Mouse (Mus musculus) heart, adult 18-20 months (tissue): ENCODE data around the gene Scn4b. TPM values are rescaled to one million over a fixed set of nuclear protein-coding genes. Genes with fewer than 3 reads are reported as not detected.

Experiments used
- DNase-seq, 2 experiments: peaks; one replicate each; pipeline ENCODE4 v3.0.0; 2021 to 2022; ENCODE audit warnings: mixed read lengths in 1 of 2
- long read RNA-seq, 2 experiments: library from polyadenylated mRNA; stranded (forward); transcript quantifications; one replicate each; pipeline ENCODE4 v2.0.0; 2021
- total RNA-seq, 2 experiments: library from RNA; stranded (reverse); gene quantifications; 2 replicates each; pipeline ENCODE4 v1.2.3; 2021

The Scn4b gene
- 10 to 100 TPM; 29.9 to 30.4 TPM for total RNA-seq
- long read RNA-seq, experiment 1, full-length matches to known transcripts: 2 of 8 reads
- long read RNA-seq, experiment 1, partial matches to known transcripts: 0 of 8 reads
- long read RNA-seq, experiment 1, other reads (novel, unspliced or antisense): 6 of 8 reads
- long read RNA-seq, experiment 2, partial matches to known transcripts: 0 of 3 reads
- long read RNA-seq, experiment 2, other reads (novel, unspliced or antisense): 3 of 3 reads

DNA sequence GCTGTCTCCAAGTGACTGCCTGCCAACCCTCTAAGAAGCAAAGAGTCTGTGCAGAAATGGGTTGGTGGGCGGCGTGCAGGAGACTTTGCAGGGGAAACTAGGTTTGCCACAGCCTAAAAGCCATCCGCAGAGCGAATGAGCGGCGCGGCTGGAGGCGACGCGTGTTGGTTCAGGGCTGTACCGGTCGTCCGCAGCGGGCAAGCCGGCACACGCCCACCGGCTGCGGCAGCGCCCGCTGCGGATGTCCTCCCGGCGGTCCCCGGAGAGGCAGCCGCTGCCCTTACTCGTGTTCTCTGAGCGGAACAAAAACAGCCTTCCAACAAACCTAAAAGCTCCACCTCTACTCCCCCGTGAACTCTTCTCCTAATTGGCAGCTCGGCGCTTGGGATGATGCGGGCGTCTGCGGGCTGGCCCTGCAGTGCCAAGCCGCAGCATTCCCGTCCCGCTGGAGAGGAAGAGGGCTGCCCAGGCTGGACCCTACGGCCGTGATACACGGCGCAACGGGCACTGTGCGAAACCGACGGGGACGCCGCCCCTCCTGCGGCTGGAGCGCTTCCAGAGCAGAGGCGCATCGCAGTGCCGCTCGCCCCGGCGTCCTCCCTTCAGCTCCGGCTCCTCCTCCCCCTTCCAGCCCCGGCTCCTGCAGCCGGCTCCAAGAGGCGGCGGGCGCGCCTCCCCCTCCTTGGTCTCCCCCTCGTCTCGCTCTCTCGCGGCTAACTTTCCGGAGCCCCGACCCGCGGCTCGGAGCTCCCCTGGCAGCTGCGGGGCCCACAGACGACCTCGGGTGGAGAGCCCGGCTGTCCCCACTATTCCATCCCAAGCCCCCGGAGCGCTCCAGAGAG is at the start of gene Scn4b:
Gene Scn4b (plus strand): TSS at position 205 of the 842 bp plus-strand sequence.
- peak; percentile 50 to 55 for DNase-seq

DNA sequence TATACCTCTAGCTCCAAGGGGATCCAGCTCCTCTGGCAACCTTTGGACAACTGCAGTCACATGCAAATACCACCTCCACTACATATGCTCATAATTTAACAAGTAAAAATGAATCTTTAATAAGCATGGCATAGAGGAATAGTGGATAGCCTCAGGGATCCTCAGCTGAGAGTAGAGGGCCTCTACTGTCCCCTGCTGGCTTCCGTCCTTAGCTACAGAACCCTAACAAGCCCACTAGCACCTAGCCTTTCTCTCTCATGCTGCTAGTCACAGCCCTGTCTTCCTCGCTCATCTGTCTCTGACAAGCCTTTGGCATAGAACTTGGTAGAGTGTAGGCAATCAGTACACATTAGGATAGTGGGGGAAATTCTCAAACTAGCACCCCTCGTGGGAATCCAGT is 47.4 kb upstream of the Scn4b start:
- DNase-seq: no peak

DNA sequence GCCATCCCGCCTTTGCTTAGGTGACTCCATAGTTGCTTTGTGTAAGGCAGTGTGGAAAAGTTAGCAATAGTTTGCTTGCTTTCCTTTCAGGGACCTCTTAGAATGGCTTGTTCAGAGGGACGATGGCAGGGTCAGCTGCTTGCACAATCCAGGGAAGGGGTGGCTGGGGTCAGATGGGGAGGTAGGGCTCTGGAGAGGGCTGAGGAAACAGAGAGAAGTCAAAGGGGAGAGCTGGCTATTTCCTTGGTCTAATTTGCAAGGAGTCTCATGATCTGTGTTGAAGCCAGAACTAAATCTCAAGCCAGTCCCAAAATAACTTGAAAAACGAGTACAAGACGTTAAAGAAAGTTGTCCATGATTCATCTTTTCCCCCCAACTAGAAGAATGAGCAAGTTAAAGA is 45.6 kb upstream of the Scn4b start:
- DNase-seq: peak in 1 of 2 experiments; percentile 35

DNA sequence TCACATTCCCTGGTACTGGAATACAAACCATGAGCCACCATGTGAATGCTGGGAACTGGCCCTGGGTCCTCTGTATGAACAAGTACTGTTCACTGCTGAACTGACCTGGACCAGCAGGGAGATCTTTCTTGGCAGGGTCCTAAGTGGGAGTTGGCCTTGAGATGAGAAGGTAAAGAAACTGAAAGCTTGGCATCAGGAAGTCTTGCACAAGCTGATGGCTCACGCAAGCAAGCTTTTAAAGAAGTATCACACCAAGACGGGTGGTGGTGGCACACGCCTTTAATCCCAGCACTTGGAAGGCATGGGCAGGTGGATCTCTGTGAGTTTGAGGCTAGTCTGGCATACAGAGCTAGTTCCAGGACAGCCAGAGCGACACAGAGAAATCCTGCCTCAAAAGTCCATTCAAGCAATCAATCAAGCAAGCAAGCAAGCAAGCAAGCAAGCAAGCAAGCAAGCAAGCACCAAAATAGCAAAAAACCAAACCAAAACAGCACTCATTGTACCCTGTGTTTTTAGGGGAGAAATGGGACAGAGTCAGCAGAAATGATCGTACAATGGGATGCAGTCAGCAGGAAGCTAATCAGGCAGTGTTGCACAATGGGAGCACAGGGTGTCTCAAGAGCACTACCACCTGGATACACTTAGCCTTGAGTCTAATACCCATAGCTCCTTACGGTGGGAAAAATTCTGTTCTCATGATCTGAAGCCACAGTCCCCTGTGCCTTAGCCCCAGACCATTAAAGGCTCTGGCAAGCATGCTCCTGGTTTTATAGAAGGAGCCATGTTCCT is 42.9 kb upstream of the Scn4b start:
- peak in 1 of 2 experiments; percentile 60 for DNase-seq

GRCm38 (mm10) chr9:45097877-45098276 is 40.3 kb upstream of the Scn4b start:
- DNase-seq: no peak

DNA sequence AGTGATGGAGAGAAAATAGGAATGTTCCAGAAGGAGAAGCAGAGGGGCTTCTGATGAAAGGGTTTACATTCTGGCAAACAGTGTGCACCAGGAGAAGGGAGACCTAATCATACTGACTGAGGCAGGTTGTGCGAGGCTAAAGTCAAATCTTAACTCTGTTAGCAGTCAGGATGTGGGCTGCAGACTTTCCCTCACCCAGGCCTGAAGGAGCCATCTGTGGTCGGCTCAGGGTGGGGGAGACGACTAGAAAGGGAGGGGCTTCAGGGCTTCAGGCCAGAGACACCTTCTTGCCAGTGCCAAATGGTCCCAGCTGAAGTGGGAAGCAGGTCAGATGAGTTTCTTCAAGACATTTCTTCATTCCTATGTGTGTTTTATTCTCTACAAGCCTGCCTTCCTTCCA is 39.8 kb upstream of the Scn4b start:
- no peak for DNase-seq

DNA sequence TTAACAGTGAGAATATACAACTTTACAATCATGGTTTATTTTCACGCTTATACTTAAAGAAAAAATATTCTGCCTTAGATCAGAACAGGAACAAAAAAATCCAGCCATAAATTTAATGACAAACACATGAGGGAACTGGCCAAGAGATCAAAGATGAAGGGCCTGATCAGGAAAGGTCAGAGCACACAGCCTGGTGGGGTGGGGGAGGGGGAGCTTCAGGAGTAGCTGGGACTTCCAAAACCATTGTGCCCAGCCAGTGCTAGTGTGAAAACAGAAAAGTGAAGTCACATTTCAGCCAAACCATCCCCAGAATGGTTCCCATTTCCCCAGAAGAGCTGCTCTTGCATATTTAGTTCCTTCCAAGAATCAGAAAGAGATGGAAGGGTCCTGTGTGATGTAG is 35.7 kb upstream of the Scn4b start:
- no peak for DNase-seq

GRCm38 (mm10) chr9:45103211-45103979 is 34.8 kb upstream of the Scn4b start:
- DNase-seq: no peak

- DNase-seq: no peak
Observed at GRCm38 (mm10) chr9:45105596-45106374, 32.4 kb upstream of the Scn4b start.

- no peak for DNase-seq
Observed at GRCm38 (mm10) chr9:45115706-45116105, 22.5 kb upstream of the Scn4b start.

- DNase-seq: no peak
Observed at GRCm38 (mm10) chr9:45116819-45117218, 21.4 kb upstream of the Scn4b start.

- DNase-seq: no peak
Observed at GRCm38 (mm10) chr9:45117741-45118431, 20.3 kb upstream of the Scn4b start, which contains the start of gene Scn2b. Scn2b (plus strand) TSS chr9:45117782.

GRCm38 (mm10) chr9:45118552-45118951 is 19.6 kb upstream of the Scn4b start:
- no peak for DNase-seq

- no peak for DNase-seq
Observed at GRCm38 (mm10) chr9:45119316-45119953, 18.8 kb upstream of the Scn4b start.

- no peak for DNase-seq
Observed at GRCm38 (mm10) chr9:45119954-45120530, 18.2 kb upstream of the Scn4b start.

DNA sequence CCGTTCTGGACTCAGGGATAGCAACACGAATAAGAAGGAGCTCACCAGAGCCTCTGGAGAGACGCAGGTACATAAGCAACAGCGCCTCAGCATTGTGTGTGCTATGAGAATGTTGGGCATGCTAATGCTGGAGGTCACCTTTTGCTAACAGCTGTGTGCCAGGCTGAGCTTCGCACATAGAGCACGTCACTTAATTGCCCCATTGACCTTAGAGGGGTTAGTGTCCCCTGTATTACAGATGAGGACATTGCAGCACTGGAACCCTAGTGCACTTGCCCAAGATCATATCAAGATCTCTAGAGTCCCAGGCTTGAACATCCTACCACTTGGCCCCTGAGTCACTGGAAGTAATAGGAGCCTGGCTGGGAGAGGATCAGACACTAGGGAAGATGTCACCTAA is 17.6 kb upstream of the Scn4b start:
- DNase-seq: no peak

GRCm38 (mm10) chr9:45121001-45121400 is 17.2 kb upstream of the Scn4b start:
- no peak for DNase-seq

DNA sequence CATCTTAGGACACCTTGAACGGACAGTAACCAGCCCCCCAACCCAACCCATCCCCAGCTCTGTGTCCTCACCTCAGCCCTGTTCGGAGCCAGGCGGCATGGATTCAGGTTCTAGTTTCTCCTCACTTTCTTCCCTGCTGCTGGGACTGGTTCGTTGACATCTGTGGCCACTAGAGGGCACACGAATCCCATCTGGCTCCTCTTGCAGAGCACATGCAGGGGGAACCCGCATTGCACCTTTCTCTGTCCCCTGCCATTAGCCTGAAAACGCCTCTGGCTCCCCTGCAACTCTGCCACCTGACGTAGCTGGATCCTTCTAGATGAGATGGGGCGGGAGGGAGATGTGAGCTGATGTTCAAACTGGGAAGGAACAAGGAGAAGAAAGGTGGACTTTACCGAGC is 16.4 kb upstream of the Scn4b start:
- peak; percentile 71 to 84 for DNase-seq

GRCm38 (mm10) chr9:45122209-45122761 is 15.9 kb upstream of the Scn4b start:
- peak; percentile 57 to 66 for DNase-seq
